Mouse (Mus musculus) spleen, adult 2 months (tissue): ENCODE results near the gene Cyb5rl. TPM values are rescaled to one million over a fixed set of nuclear protein-coding genes. Genes with fewer than 3 reads are reported as not detected.

Source experiments
- DNase-seq, 2 experiments: peaks; one replicate each; pipeline versions ENCODE4 v3.0.0 to v3.0.0-alpha.2; 2012 to 2021; ENCODE audit warnings: low spot score in 2 of 2, low read depth in 1 of 2
- H3K27ac ChIP-seq: fragments of 200-500 bp; 2 replicates; pipeline ENCODE4 v1.5.1; 2012; ENCODE audit warnings: low read length, inconsistent platforms; ENCODE audit not compliant: insufficient read depth
- H3K27me3 ChIP-seq: fragments of 200-500 bp; 2 replicates; pipeline ENCODE4 v1.6.1; 2012; ENCODE audit warnings: mild to moderate bottlenecking, moderate library complexity, low read length, inconsistent platforms; ENCODE audit not compliant: control insufficient read depth, insufficient read depth
- H3K36me3 ChIP-seq: fragments of 200-500 bp; 2 replicates; pipeline ENCODE4 v1.6.1; 2012; ENCODE audit warnings: mild to moderate bottlenecking, low read length, inconsistent platforms; ENCODE audit not compliant: control insufficient read depth, insufficient read depth
- H3K4me1 ChIP-seq: fragments of 200-500 bp; 2 replicates; pipeline ENCODE4 v1.6.1; 2011; ENCODE audit warnings: inconsistent platforms; ENCODE audit not compliant: control insufficient read depth, insufficient read depth, insufficient read length
- H3K4me3 ChIP-seq: fragments of 200-500 bp; 2 replicates; pipeline ENCODE4 v1.5.1; 2011; ENCODE audit warnings: mild to moderate bottlenecking, inconsistent platforms; ENCODE audit not compliant: insufficient read depth, insufficient read length; ENCODE audit errors: extremely low read depth
- CTCF ChIP-seq: fragments of 200-500 bp; IDR thresholded peaks from 2 replicates; pipeline ENCODE4 v1.5.1; 2011; ENCODE audit warnings: mild to moderate bottlenecking, inconsistent platforms; ENCODE audit not compliant: insufficient read depth, insufficient read length, insufficient replicate concordance; ENCODE audit errors: extremely low read depth
- POLR2A ChIP-seq: fragments of 200-500 bp; IDR thresholded peaks from 2 replicates; pipeline ENCODE4 v1.6.1; 2011; ENCODE audit warnings: low read depth, low read length, inconsistent platforms
- WGBS: fragments of 180-500 bp; shearing (Covaris S2); methylation state at CpG from one replicate; pipeline ENCODE4 v1.1.7; 2018; 5-methylcytosine and 5-hydroxymethylcytosine counted together
- polyA plus RNA-seq: library from polyadenylated mRNA; depleted of rRNA; stranded (reverse); fragments of >200 nt; gene quantifications from 2 replicates; pipeline ENCODE4 v1.2.3, GENCODE M21; 2012

Cyb5rl gene
- polyA plus RNA-seq, 1 experiment, result 7.5 TPM

DNA sequence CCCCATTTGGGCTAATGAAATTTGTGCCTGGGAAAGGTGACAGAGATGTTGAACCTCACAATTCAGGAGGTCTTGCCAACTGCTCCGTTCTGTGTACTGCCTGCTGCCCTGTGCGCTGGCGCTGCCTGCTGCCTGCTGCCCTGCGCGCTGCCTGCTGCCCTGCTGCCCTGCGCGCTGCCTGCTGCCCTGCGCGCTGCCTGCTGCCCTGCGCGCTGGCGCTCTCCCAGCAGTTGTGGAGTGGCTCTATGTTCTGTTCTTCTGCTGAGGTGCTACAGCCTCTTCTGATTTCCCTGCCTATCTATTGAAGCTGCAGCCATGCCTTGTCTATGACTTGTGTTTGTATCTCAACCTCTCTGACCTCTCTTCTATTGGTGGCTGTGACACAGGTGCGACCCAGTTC is 21.6 kb upstream of the Cyb5rl start:
- peaks cover 7% of the 10 kb centered on the region; the same call in 1 of the 2 replicates for H3K36me3 ChIP-seq
- TF ChIP-seq CTCF (no peak), POLR2A (no peak)
- WGBS, result 97% methylated on average over 13 of the region's 13 CpGs
- no peak for DNase-seq
- no peaks in the 10 kb centered on the region for H3K4me1 ChIP-seq
- H3K4me3 ChIP-seq, result no peak overlapping the region
- no peak overlapping the region for H3K27ac ChIP-seq
- H3K27me3 ChIP-seq, result no peaks in the 10 kb centered on the region

DNA sequence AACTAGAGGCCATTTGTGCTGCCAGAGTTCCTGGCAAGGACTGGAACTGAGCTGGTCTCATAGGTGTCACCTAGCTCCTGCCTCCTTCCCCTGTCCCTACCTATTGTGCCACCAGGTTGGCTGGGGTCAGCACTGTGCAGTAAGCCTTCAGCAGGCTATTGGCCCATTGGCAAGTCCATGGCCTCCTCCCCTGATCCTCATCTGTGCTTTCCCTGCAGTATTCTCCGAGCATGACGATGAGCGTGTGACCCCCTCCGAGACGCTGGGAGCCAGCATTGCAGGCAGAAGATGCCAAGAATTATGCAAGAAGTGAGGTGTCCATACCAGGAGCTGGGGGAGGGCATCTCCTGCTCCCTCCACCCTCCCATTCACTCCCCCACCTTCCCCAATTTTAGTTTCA is 19.0 kb upstream of the Cyb5rl start:
- TF ChIP-seq CTCF (no peak), POLR2A (no peak)
- H3K4me1 ChIP-seq, result no peaks in the 10 kb centered on the region
- H3K27me3 ChIP-seq, result no peaks in the 10 kb centered on the region
- DNase-seq, result no peak
- 92% methylated on average over 5 of the region's 5 CpGs for WGBS
- no peak overlapping the region for H3K27ac ChIP-seq
- no peak overlapping the region for H3K4me3 ChIP-seq
- 0 out of 2 replicates have a peak, but pooled peaks cover 3% of the 10 kb centered on the region for H3K36me3 ChIP-seq

DNA sequence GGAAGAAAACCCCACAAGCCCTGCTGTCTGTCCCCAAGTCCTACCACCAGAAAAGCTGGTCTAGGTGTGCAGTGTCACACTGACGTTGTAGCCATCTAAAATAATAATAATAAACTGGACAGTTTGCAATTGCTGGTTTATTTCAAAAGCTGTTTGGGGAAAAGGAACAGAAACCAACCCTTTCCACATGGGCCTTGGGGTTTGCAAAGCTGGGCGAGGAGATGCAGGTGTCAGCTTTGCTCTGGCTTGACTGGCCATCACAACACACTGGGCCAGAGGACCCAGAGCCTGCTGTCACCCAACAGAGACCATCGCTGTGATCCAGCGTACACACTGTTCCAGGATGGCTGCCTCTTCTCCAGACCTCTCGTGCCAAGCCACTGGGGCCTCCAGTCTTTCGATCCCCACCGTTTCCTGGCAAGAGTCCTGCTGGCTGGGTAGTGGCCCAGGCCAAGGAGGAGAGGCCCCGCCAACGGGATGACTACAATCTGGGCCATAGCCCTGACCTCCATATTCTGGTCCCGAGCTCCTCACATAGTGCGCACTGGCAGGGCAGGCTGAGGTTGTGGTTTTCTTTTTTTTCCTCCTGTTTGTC is 18.1 kb upstream of the Cyb5rl start:
- DNase-seq, result no peak
- H3K36me3 ChIP-seq, result 0 out of 2 replicates have a peak, but pooled peaks cover 3% of the 10 kb centered on the region
- no peaks in the 10 kb centered on the region for H3K4me1 ChIP-seq
- WGBS, result 77% methylated on average over 11 of the region's 11 CpGs
- no peak for TF ChIP-seq CTCF
- no peak for TF ChIP-seq POLR2A
- H3K4me3 ChIP-seq, result no peak overlapping the region
- no peaks in the 10 kb centered on the region for H3K27me3 ChIP-seq
- H3K27ac ChIP-seq, result no peak overlapping the region

DNA sequence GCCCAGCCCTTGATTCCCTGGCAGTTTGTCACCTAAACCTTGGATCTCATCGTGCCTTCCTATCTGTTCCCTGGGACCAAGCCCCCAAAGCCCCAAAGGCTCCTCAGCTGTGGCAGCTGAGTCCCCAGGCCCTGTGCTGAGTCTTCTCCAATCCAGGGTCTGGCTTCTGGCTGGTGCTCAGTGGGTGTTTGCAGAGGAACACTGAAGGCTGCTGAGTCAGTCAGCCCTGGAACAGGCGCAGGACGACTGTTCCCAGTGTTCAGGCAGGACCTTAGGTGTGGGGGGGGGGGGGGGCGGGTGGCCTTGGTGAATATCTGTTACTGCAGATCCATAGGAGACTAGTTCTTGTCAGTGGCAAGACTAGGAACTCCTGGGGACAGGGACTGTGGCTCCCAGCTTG is 14.9 kb upstream of the Cyb5rl start:
- Histone ChIP-seq H3K36me3 (peaks cover 3% of the 10 kb centered on the region), H3K4me1 (no peaks in the 10 kb centered on the region), H3K27me3 (no peaks in the 10 kb centered on the region), H3K27ac (no peak overlapping the region), H3K4me3 (no peak overlapping the region)
- DNase-seq, result no peak
- WGBS, result 70% methylated on average over 4 of the region's 4 CpGs
- TF ChIP-seq CTCF (no peak), POLR2A (no peak)

DNA sequence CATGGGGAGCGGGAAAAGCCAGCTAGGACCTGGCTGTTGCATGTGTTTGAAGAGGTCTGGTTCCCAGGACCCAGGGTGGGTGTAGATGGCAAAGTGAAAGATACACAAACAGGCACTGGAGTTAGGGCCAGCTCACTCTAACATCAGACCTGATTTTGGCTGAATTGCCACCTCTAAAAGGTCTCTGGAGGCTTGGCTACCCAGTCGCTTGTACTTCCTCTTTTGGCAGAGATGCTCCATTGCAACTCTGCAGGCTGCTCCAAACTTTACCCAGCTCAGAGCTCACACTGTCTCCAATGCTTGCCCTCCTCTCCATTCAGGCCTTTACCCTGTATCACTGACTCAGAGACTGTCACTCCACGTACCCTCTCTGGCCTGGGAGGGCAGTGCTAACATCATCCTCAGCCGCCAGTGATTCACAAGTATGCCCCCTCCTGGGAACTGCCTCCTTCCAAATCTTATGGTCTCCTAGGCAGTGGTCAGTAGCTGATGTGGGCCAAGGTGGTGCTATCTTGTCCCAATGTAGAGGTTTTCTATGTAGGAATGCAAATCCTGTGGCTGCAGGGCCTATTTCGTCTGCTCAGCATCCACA is 13.7 kb upstream of the Cyb5rl start:
- H3K4me3 ChIP-seq, result no peak overlapping the region
- TF ChIP-seq CTCF, result no peak
- TF ChIP-seq POLR2A, result no peak
- 62% methylated on average over 5 of the region's 5 CpGs for WGBS
- no peak for DNase-seq
- H3K4me1 ChIP-seq, result no peaks in the 10 kb centered on the region
- H3K36me3 ChIP-seq, result peaks cover 9% of the 10 kb centered on the region
- no peak overlapping the region for H3K27ac ChIP-seq
- H3K27me3 ChIP-seq, result no peaks in the 10 kb centered on the region

DNA sequence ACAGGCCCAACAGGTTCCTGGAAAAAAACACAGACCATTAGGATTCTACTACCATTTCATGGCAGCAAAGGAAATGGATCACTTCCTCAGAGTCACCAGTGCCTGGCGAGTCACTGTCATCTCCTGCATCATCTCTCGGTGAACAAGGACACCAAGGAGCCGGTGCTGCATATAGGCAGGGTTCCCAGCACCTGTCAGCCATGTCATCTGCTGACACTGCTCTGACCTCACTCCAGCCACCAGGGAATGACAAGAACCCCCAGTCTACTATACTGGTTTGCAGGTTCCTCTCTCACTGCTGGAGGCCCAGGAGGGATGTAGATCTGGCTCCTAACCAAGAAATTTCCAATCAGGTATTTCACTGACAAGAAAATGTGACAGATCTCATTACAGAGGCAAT is 10.7 kb upstream of the Cyb5rl start:
- H3K27me3 ChIP-seq, result no peaks in the 10 kb centered on the region
- WGBS, result 93% methylated on average over 3 of the region's 3 CpGs

GRCm38 (mm10) chr4:107058346-107058745 is 8.4 kb upstream of the Cyb5rl start:
- Histone ChIP-seq H3K4me1 (no peaks in the 10 kb centered on the region), H3K27me3 (no peaks in the 10 kb centered on the region), H3K36me3 (peaks cover 24% of the 10 kb centered on the region), H3K27ac (no peak overlapping the region), H3K4me3 (no peak overlapping the region)
- TF ChIP-seq CTCF, result no peak
- TF ChIP-seq POLR2A, result no peak
- whole genome bisulfite sequencing, result 80% methylated on average over 5 of the region's 5 CpGs
- no peak for DNase-seq

More for the DNA sequence above, 10.7 kb upstream of the Cyb5rl start:
- H3K4me1 ChIP-seq, result no peaks in the 10 kb centered on the region
- H3K27ac ChIP-seq, result no peak overlapping the region
- TF ChIP-seq CTCF, result no peak
- no peak for TF ChIP-seq POLR2A
- H3K36me3 ChIP-seq, result peaks cover 16% of the 10 kb centered on the region
- H3K4me3 ChIP-seq, result no peak overlapping the region
- no peak for DNase-seq
